Comparison of ENCODE assay signal across 8 mouse cellular contexts in genomic region chr13:100730861-100731176, GRCm38 (mm10). TPM values are rescaled to one million over a fixed set of nuclear protein-coding genes. Genes with fewer than 3 reads are reported as not detected.
DNase-seq lines count a peak whose midpoint lies in the region; ATAC-seq and TF ChIP-seq lines count a peak whose summit lies in the region.

Gene Cdk7, minus strand, starts transcription at chr13:100730939.

- TF ChIP-seq EP300 in lung, postnatal 0 days (IDR thresholded peaks at IDR 0.05) = peak; percentile 39; the same call in 1 of the 2 replicates

- peaks cover 47% of the 10 kb centered on the region for H3K36me3 ChIP-seq in hindbrain, embryonic 10.5 days
- no peaks in the 10 kb centered on the region for H3K36me3 ChIP-seq in lung, postnatal 0 days (ENCODE audit: insufficient read depth, low read length)

- H3K4me1 ChIP-seq in hindbrain, embryonic 10.5 days (replicated peaks) = peaks cover 14% of the 10 kb centered on the region
- no peaks in the 10 kb centered on the region for H3K4me1 ChIP-seq in lung, postnatal 0 days (ENCODE audit: insufficient read depth, low read depth, low read length)

- H3K9me3 ChIP-seq in hindbrain, embryonic 10.5 days = no peaks in the 10 kb centered on the region
- no peaks in the 10 kb centered on the region for H3K9me3 ChIP-seq in lung, postnatal 0 days (ENCODE audit: low read length)

- peak; percentile 98 for ATAC-seq in frontal cortex, adult (ENCODE audit: low TSS enrichment)
- ATAC-seq in lung, postnatal 0 days = peak; percentile 99

- WGBS in hindbrain, embryonic 10.5 days = under 1% methylated on average over 19 of the region's 19 CpGs
- 0% methylated on average over 19 of the region's 19 CpGs for WGBS in lung, postnatal 0 days

- TF ChIP-seq CTCF in lung, postnatal 0 days (IDR thresholded peaks at IDR 0.05) = no peak

- no peaks in the 10 kb centered on the region for H3K27me3 ChIP-seq in hindbrain, embryonic 10.5 days (ENCODE audit: insufficient read depth, poor library complexity, severe bottlenecking)
- no peaks in the 10 kb centered on the region for H3K27me3 ChIP-seq in lung, postnatal 0 days (replicated peaks; ENCODE audit: insufficient read depth, low read length)

- peak within 1 kb of the TSS; percentile 91 for H3K9ac ChIP-seq in lung, postnatal 0 days (replicated peaks; ENCODE audit: low read depth)

- H3K27ac ChIP-seq in hindbrain, embryonic 10.5 days = peak within 1 kb of the TSS; percentile 94
- peak within 1 kb of the TSS; percentile 95 for H3K27ac ChIP-seq in lung, postnatal 0 days (ENCODE audit: low read length)

- peak within 1 kb of the TSS; percentile 92 for H3K4me3 ChIP-seq in hindbrain, embryonic 10.5 days
- H3K4me3 ChIP-seq in lung, postnatal 0 days (ENCODE audit: low read depth, low read length) = peak within 1 kb of the TSS; percentile 80

- peak; percentile 87 for DNase-seq in MEL-GATA-1-ER (ENCODE audit: extremely low read depth, low read depth)
- DNase-seq in cerebellum, adult 8-10 months = peak; percentile 86
- peak; percentile 94 for DNase-seq in hindbrain, embryonic 10.5 days (ENCODE audit: low spot score)
- DNase-seq in layer of hippocampus, adult 9-11 months = peak; percentile 93
- DNase-seq in lung, postnatal 0 days (ENCODE audit: low spot score) = peak; percentile 98
- DNase-seq in ovary, postnatal 14 days (ENCODE audit: low spot score) = peak; percentile 87
- DNase-seq in thymus, postnatal 14 days = peak; percentile 91

- peak within 1 kb of the TSS; percentile 77 for H3K4me2 ChIP-seq in lung, postnatal 0 days (replicated peaks; ENCODE audit: low read depth, low read length)

RNA-seq across cellular contexts. Expression of gene Cdk7, which starts in this region (rescaled TPM):
- 83.0 and 96.7 TPM in 2 replicates for polyA plus RNA-seq in hindbrain, embryonic 10.5 days (2016; fragmentation: Nextera tagmentation; extraction: Ambion mirVana)
- polyA plus RNA-seq in lung, postnatal 0 days (2015; fragmentation: Nextera tagmentation; extraction: Ambion mirVana) = 52.5 and 54.8 TPM in 2 replicates

Comparison
In these comparisons a context has a peak if more than half of its experiments do, and no peak if none do; other contexts are left out.
1. Peak in every context shown above with its lines: DNase-seq, ATAC-seq, H3K4me3 ChIP-seq and H3K27ac ChIP-seq.